Mouse (Mus musculus): ENCODE measurements around the gene Clec4f. TPM values are rescaled to one million over a fixed set of nuclear protein-coding genes. Genes with fewer than 3 reads are reported as not detected.
A peak's percentile ranks its signal among the peaks of the same experiment; 100 is the strongest.

The Clec4f gene
- polyA plus RNA-seq, 1 experiment from 2014 or later, result not detected

- H3K9me3 ChIP-seq, result no peaks in the 10 kb centered on the region
- H3K4me1 ChIP-seq (replicated peaks), result no peaks in the 10 kb centered on the region
- no peak overlapping the region for H3K4me3 ChIP-seq (replicated peaks)
- 61% methylated on average over 17 of the region's 17 CpGs for WGBS
- no peaks in the 10 kb centered on the region for H3K36me3 ChIP-seq
- no peak overlapping the region for H3K9ac ChIP-seq (replicated peaks)
- H3K4me2 ChIP-seq (replicated peaks), result no peak overlapping the region
- no peak for ATAC-seq
- no peak overlapping the region for H3K27ac ChIP-seq
- no peaks in the 10 kb centered on the region for H3K27me3 ChIP-seq
Measured at GRCm38 (mm10) chr6:83626781-83627180, 29.2 kb downstream of the Clec4f start.

DNA sequence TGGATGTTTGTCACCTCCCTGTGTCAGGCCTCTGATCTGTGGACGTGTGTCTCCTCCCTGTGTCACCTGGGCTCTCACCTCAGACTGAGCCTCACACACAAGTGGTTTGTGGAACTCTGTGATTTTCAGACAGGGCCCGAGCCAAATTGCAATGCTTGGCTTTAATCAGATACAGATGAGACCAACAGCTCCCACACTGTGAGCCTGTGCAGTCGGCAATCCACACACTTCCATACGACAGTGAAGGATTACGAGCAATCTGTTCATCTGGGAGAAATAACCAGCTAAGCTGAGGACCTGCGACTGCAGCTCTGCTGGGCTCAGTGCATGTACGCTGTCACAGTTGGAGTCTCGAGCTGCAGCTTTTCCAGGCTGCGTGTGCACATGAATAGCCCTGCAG, 36.0 kb downstream of the Clec4f start:
- Histone ChIP-seq H3K4me3 (replicated peaks) (no peak overlapping the region), H3K4me1 (replicated peaks) (no peaks in the 10 kb centered on the region), H3K9ac (replicated peaks) (no peak overlapping the region), H3K36me3 (no peaks in the 10 kb centered on the region), H3K27ac (no peak overlapping the region), H3K9me3 (no peaks in the 10 kb centered on the region), H3K27me3 (no peaks in the 10 kb centered on the region), H3K4me2 (replicated peaks) (no peak overlapping the region)
- no peak for ATAC-seq
- 73% methylated on average over 9 of the region's 9 CpGs for WGBS

DNA sequence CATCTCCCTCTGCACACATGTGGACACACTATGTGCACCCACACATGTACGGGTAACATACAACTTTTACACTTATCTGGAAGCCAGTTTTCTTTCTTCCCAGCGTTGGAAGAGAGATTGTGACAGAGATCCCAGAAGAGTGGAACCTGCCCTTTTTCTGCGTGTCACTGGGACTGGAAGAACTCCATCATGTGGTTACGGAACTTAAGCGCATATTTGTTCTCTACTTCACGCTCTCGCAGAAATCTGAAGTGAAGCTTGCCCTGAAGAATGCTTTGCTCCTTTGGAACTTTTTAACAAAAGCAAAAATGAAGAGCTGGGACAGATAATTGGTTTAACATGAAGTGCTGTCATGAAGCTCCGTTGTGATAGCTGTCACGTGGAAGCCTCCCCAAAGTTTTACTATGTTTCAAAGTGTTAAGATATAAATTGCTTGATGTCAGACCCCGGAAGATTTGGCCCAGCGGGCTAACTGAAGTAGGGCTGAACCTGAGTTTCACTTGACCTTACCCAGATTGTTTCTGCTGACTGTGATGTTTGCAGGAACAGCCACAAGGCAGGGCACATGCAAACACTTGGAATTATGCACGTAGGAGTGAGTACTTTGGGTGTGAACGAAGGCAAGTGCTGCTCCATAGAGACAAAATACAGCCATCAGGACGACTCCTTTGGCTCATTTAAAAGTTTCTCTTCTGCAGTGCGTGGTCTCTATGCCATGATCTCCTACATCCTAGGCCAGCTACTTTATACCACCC, 38.2 kb downstream of the Clec4f start:
- no peak for ATAC-seq
- Histone ChIP-seq H3K9me3 (no peaks in the 10 kb centered on the region), H3K9ac (replicated peaks) (no peak overlapping the region), H3K27ac (no peak overlapping the region), H3K4me1 (replicated peaks) (no peaks in the 10 kb centered on the region), H3K4me3 (replicated peaks) (no peak overlapping the region), H3K4me2 (replicated peaks) (no peak overlapping the region), H3K27me3 (no peaks in the 10 kb centered on the region), H3K36me3 (no peaks in the 10 kb centered on the region)
- 83% methylated on average over 15 of the region's 15 CpGs for WGBS

- H3K4me1 ChIP-seq (replicated peaks), result no peaks in the 10 kb centered on the region
- no peak overlapping the region for H3K27ac ChIP-seq
- ATAC-seq, result no peak
- no peak overlapping the region for H3K4me3 ChIP-seq (replicated peaks)
- H3K9me3 ChIP-seq, result no peaks in the 10 kb centered on the region
- WGBS, result 87% methylated on average over 5 of the region's 5 CpGs
- no peaks in the 10 kb centered on the region for H3K27me3 ChIP-seq
- no peaks in the 10 kb centered on the region for H3K36me3 ChIP-seq
- no peak overlapping the region for H3K4me2 ChIP-seq (replicated peaks)
- H3K9ac ChIP-seq (replicated peaks), result no peak overlapping the region
Measured at GRCm38 (mm10) chr6:83616512-83616911, 39.5 kb downstream of the Clec4f start.

- no peaks in the 10 kb centered on the region for H3K27me3 ChIP-seq
- no peak for ATAC-seq
- no peaks in the 10 kb centered on the region for H3K4me1 ChIP-seq (replicated peaks)
- no peak overlapping the region for H3K9ac ChIP-seq (replicated peaks)
- no peak overlapping the region for H3K4me3 ChIP-seq (replicated peaks)
- no peaks in the 10 kb centered on the region for H3K9me3 ChIP-seq
- no peaks in the 10 kb centered on the region for H3K36me3 ChIP-seq
- 81% methylated on average over 4 of the region's 4 CpGs for WGBS
- no peak overlapping the region for H3K27ac ChIP-seq
- H3K4me2 ChIP-seq (replicated peaks), result no peak overlapping the region
Measured at GRCm38 (mm10) chr6:83614469-83614868, 41.5 kb downstream of the Clec4f start.

- no peaks in the 10 kb centered on the region for H3K36me3 ChIP-seq
- H3K9ac ChIP-seq (replicated peaks), result no peak overlapping the region
- no peak for ATAC-seq
- no peaks in the 10 kb centered on the region for H3K27me3 ChIP-seq
- 100% methylated on average over 1 of the region's 1 CpGs for WGBS
- H3K4me1 ChIP-seq (replicated peaks), result no peaks in the 10 kb centered on the region
- no peak overlapping the region for H3K4me2 ChIP-seq (replicated peaks)
- no peak overlapping the region for H3K27ac ChIP-seq
- no peaks in the 10 kb centered on the region for H3K9me3 ChIP-seq
- no peak overlapping the region for H3K4me3 ChIP-seq (replicated peaks)
Measured at GRCm38 (mm10) chr6:83612976-83613375, 43.0 kb downstream of the Clec4f start.

GRCm38 (mm10) chr6:83599636-83600174, 56.3 kb downstream of the Clec4f start:
- ATAC-seq, result no peak
- Histone ChIP-seq H3K9me3 (no peaks in the 10 kb centered on the region), H3K4me3 (replicated peaks) (no peak overlapping the region), H3K9ac (replicated peaks) (no peak overlapping the region), H3K4me2 (replicated peaks) (peak overlapping the region; percentile 60; the same call in 1 of the 2 replicates), H3K27ac (no peak overlapping the region), H3K4me1 (replicated peaks) (no peaks in the 10 kb centered on the region), H3K27me3 (no peaks in the 10 kb centered on the region), H3K36me3 (no peaks in the 10 kb centered on the region)
- 90% methylated on average over 6 of the region's 6 CpGs for WGBS

DNA sequence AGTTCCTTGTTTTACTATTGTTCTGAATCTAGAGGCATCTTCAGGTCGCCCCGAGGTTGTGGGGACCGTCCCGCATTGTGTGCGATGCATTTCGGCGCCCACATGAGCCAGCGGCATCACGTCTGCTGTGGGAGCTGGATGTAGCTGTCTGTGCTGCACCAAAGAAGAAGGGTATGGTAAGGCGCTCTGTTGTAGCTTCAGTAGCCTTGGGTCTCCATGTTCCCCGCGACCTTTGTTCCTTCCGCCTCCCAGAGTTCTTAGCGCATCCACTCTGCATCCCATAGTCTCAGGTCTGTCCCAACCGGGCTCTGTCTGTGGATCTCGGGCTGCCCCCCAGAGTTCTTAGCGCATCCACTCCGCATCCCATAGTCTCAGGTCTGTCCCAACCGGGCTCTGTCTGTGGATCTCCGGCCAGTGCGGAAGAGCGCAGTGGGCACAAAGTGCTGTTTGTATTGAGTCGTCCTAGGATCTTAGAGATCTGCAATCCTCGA, 56.9 kb downstream of the Clec4f start:
- Histone ChIP-seq H3K9ac (replicated peaks) (peak overlapping the region; percentile 63), H3K27me3 (no peaks in the 10 kb centered on the region), H3K4me1 (replicated peaks) (no peaks in the 10 kb centered on the region), H3K36me3 (no peaks in the 10 kb centered on the region), H3K4me2 (replicated peaks) (peak overlapping the region; percentile 60), H3K27ac (no peak overlapping the region; the same call in 1 of the 2 replicates), H3K4me3 (replicated peaks) (peak overlapping the region; percentile 43), H3K9me3 (no peaks in the 10 kb centered on the region)
- peak; percentile 56 for ATAC-seq
- 33% methylated on average over 24 of the region's 24 CpGs for WGBS

DNA sequence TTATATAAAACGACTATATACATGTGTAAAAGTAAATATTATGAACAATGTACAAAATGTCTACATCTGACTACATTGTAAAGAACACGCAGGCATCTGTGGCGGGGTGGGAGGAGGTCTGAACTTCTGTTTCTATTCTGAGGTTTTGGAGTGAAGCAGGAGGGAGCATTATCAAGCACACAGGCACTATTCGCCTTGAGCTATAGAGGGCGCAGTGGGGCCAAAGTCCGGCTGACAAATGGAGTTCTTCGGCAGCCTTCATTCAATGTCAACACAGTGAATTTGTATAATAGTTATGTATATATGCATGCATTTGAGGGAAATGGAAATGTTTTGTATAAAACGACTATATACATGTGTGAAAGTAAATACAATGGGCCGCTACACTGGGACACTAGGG, 57.3 kb downstream of the Clec4f start:
- Histone ChIP-seq H3K4me2 (replicated peaks) (peak overlapping the region; percentile 60), H3K27me3 (no peaks in the 10 kb centered on the region), H3K36me3 (no peaks in the 10 kb centered on the region), H3K9me3 (no peaks in the 10 kb centered on the region), H3K4me1 (replicated peaks) (no peaks in the 10 kb centered on the region), H3K4me3 (replicated peaks) (peak overlapping the region; percentile 43), H3K27ac (no peak overlapping the region), H3K9ac (replicated peaks) (peak overlapping the region; percentile 63)
- peak; percentile 53; the same call in 1 of the 2 replicates for ATAC-seq
- 9% methylated on average over 9 of the region's 9 CpGs for WGBS

DNA sequence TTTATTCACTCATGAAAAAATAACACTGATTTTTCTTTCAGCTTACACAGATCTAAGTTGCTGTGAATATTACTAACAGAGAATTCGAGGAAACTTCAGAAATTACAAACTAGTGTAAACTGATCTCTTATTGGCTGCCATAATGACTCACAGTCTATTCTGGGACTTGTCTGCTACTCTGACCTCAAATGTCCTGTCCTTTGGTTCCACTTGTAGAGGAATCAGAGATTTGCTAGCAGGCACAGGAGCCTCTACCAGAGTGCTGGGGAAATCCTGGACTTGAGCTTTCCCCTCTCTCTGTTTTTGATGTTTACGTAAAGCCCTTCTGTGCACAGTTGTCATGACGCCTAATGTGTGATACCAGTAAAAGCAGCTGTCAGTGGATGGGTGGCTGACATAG, 58.0 kb downstream of the Clec4f start:
- no peaks in the 10 kb centered on the region for H3K9me3 ChIP-seq
- no peaks in the 10 kb centered on the region for H3K4me1 ChIP-seq (replicated peaks)
- 75% methylated on average over 3 of the region's 3 CpGs for WGBS
- H3K27ac ChIP-seq, result no peak overlapping the region
- no peak overlapping the region for H3K9ac ChIP-seq (replicated peaks)
- H3K27me3 ChIP-seq, result no peaks in the 10 kb centered on the region
- no peaks in the 10 kb centered on the region for H3K36me3 ChIP-seq
- no peak overlapping the region for H3K4me3 ChIP-seq (replicated peaks)
- ATAC-seq, result no peak
- H3K4me2 ChIP-seq (replicated peaks), result no peak overlapping the region

GRCm38 (mm10) chr6:83595035-83595434, 61.0 kb downstream of the Clec4f start:
- no peak for ATAC-seq
- 94% methylated on average over 2 of the region's 2 CpGs for WGBS

More at GRCm38 (mm10) chr6:83595035-83595434, 61.0 kb downstream of the Clec4f start:
- no peak overlapping the region for H3K4me3 ChIP-seq (replicated peaks)
- H3K9ac ChIP-seq (replicated peaks), result no peak overlapping the region
- no peak overlapping the region for H3K27ac ChIP-seq
- H3K36me3 ChIP-seq, result no peaks in the 10 kb centered on the region
- H3K27me3 ChIP-seq, result no peaks in the 10 kb centered on the region
- no peaks in the 10 kb centered on the region for H3K9me3 ChIP-seq
- H3K4me1 ChIP-seq (replicated peaks), result no peaks in the 10 kb centered on the region
- no peak overlapping the region for H3K4me2 ChIP-seq (replicated peaks)

All from midbrain, embryonic 13.5 days (tissue).